Mouse (Mus musculus) left cerebral cortex, adult 8-10 months (tissue): ENCODE measurements around the gene Klk7. TPM values are rescaled to one million over a fixed set of nuclear protein-coding genes. Genes with fewer than 3 reads are reported as not detected.

Experiments used
- DNase-seq, 2 experiments: peaks; one replicate each; pipeline ENCODE4 v3.0.0; 2022; ENCODE audit warnings: low spot score in 2 of 2
- total RNA-seq, 4 experiments: library from RNA; stranded (reverse); gene quantifications; 2 replicates each; pipeline ENCODE4 v1.2.4; 2022

Klk7 gene
- total RNA-seq, 4 experiments from 2014 or later = not detected

DNA sequence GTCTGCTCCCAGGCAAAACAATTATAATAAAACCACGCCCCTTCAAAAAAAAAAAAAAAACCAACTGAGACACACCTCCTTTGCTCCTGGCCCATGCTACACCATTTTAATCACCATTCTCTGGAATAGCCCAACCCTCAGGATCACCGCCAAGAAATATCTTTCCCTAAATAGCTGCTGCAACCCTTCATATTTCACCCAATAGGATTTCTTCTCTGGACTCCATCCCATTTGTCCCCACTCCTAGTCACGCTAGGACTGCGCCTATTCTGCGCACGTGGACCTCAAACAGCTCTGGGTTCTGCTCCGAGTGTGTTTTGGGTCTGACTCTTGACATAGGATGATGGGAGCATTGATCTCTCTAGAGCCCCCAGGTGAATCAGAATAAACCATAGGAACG, 14.7 kb upstream of the Klk7 start:
- no peak for DNase-seq

- no peak for DNase-seq
Observed at GRCm38 (mm10) chr7:43797333-43797769, 13.7 kb upstream of the Klk7 start, which contains the start of gene Klk8. Gene Klk8, plus strand, starts transcription at chr7:43797577.

DNA sequence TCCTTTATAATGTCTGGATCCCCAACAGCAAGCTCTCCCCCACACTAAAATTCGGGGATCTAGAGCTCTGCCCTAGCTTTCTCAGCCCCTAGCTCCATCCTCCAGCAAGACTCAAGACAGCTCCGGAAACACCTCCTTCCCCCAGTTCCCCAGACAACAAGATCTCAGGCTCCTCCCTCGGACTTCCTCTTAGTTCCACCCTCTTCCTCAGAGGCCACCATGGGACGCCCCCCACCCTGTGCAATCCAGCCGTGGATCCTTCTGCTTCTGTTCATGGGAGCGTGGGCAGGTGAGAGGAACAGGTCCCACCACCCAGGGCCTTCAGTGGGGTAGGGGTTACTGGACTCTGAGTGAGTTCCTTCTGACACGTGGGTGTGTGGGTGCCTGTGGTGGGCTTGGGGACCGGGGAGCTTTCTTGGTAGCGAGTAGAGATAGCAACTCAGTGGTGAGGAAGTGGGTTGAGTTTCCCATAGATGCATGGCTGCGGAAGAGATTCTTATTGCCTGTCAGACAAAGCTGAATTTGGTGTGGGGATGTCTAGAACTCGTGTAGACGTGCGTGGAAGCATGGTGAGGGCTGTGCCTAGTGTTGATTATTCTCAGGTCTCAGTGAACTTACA, 13.1 kb upstream of the Klk7 start:
- DNase-seq = no peak

GRCm38 (mm10) chr7:43799876-43800275, 11.2 kb upstream of the Klk7 start:
- DNase-seq = no peak

- no peak for DNase-seq
Observed at GRCm38 (mm10) chr7:43815211-43815610, 4.1 kb downstream of the Klk7 start.

DNA sequence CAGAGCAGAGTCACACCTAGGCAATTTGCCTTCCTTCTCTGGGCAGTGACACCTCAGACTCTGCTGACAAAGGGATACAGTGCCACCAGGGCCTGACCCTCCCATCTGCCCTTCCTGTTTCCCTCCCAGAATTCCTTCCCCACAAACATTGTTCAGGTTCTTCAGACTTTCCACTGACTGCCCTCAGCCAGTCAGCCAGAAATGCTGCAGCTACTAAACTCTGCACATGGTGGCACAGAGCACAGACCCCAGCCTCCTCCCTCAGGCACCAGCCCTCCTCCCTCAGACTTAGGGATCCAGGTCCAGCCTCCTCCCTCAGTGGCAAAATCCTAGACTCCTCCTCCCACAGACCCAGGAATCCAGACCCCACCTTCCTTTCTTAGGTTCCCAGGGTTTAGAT, 5.7 kb downstream of the Klk7 start:
- DNase-seq = no peak

- DNase-seq = no peak
Observed at GRCm38 (mm10) chr7:43821581-43821980, 10.5 kb downstream of the Klk7 start.

- DNase-seq = no peak
Observed at GRCm38 (mm10) chr7:43824199-43824598, 13.1 kb downstream of the Klk7 start, which contains the start of gene Klk6. Gene Klk6, plus strand, starts transcription at chr7:43824499.

DNA sequence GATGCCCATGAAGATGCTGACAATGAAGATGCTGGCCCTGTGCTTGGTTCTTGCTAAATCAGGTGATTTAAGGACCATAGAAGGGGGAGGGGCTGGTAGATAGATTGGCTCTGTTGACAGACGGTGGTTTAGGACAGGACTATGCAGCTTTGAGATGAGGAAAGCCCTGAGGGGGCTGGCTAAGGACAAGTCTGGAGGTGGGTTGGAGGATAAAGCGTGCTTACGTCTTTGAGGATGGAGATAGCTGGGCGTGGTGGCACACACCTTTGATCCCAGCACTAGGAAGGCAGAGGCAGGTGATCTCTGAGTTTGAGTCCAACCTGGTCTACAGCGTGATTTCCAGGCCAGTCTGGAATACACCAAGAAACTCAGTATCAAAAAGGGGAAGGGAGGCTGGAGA, 15.0 kb downstream of the Klk7 start:
- no peak for DNase-seq

DNA sequence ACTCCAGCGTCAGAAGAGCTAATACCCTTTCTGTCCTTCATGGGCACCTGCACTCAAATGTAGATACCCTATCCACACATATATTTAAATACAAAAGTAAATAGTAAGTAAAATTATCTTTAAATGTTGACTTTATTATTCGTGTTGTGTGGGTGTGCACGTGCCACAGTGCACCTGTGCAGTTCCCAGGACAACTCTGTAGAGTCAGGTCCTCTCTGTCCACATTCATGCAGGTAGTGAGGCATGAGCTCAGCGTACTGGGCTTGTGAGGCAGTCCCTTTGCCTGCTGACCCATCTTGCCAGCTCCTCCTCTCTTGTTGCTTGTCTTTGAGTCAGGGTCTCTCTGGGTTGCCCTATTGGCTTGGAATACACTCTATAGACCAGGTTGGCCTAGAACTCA, 16.6 kb downstream of the Klk7 start:
- DNase-seq = no peak

GRCm38 (mm10) chr7:43829006-43829405, 17.9 kb downstream of the Klk7 start:
- no peak for DNase-seq

GRCm38 (mm10) chr7:43841701-43842100, 30.6 kb downstream of the Klk7 start, which contains the start of gene Klk5:
Gene Klk5, plus strand, starts transcription at chr7:43841971.
- no peak for DNase-seq

GRCm38 (mm10) chr7:43843801-43844200, 32.7 kb downstream of the Klk7 start:
- no peak for DNase-seq

DNA sequence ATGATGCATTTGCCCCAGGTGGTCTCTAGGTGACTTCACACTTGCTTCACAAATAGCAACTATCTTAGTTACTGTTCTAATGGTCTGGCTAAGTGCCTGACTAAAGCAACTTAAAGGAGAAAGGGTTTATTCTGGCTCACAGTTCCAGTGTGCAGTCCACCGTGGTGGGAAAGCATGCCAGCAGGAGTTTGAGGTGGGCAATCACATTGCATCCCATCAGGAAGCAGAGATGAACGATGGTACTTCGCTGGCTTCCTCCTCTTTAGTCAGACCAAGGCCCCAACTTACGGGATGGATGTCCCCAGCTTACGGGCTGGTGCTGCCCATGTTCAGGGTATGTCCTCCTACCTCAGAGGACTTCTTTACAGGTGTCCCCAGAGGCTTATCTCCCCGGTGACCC, 40.5 kb downstream of the Klk7 start:
- no peak for DNase-seq

DNA sequence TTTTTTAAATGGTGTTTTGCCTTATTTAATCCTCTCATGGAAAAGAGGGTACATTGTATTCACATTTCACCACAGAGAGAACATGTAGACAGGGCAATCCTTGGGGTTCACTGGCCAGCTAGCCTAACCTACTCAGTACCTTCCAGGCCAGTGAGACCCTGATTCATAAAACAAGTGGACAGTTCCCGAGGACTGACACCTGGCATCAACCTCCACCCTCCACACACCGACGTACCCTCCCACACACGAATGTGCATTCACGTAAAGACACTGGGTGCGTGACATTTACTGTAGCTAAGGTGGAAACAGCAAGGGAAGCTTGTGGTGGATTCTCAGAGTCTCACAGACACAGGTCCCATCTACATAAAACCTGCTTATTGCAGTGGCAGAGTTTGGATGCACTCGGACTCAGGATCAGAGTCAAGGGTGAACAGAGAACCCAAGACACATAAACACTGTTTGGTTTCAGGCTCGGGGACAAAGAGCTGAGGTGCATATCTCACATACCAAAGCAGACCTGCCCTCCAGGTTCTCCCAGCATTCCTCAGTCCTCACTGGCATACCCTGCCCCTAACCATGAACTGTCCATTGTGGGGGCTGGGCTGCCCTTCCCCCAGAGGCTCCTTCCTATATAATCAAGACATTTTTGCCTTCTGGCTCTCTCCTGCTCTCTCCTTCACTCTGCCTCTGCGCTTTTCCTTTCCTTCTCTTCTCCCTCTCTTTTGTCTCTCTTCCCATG, 43.7 kb downstream of the Klk7 start:
- no peak for DNase-seq

GRCm38 (mm10) chr7:43855709-43856108, 44.6 kb downstream of the Klk7 start:
- DNase-seq = no peak

GRCm38 (mm10) chr7:43856307-43856706, 45.2 kb downstream of the Klk7 start:
- no peak for DNase-seq

DNA sequence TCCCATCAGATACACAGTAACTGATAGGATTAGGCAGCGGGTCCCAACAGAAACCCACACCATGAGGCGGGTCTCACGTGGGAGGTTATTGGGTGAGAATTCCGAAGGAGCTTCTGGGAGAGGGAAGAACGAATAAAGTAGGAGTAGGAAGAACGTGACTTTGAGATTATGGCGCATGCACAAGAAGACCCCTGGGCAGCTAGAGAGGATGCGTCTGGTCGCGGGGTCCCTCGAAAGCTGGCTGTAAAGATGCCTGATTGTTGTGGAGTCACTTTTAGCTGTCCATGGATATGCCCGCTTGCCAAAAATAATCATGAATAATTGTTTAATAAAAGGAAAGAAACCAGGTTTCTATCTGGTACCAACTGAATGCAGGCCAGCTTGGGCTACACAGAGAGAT, 46.4 kb downstream of the Klk7 start:
- DNase-seq = no peak

DNA sequence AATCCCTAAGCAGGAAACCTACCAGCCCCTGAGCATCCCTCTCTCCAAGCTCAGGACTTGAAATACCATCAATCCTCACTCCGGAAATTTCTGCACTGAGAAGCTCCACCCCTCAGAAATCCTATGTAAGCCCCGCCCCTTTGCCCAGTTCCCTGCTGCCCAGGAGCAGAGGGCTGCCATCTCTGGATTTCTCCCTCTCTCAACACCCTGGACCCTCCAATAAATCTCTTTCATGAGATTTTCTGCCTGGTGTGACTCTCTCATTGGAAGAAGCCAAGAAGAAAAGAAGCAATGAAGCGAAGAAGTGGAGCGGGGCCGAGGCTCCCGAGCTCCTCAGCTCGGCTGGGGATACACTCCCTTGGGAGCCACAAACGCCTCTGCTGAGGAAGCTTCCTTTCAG, 49.3 kb downstream of the Klk7 start:
- no peak for DNase-seq
